Mouse (Mus musculus): ENCODE data around the gene Hand1. TPM values are rescaled to one million over a fixed set of nuclear protein-coding genes. Genes with fewer than 3 reads are reported as not detected.

Hand1 gene
- not detected for polyA plus RNA-seq (2015; fragmentation: Illumina TruSeq; extraction: RNeasy Lipid Tissue Mini Kit (QIAGEN cat#74804); ENCODE audit: insufficient read depth, low replicate concordance)

GRCm38 (mm10) chr11:57832552-57833201 is at the start of gene Hand1:
Gene Hand1 (minus strand): TSS chr11:57832818.

GRCm38 (mm10) chr11:57800971-57801765 is 31.4 kb downstream of the Hand1 start, which contains the start of gene Sap30l:
Gene Sap30l (plus strand): TSS chr11:57801637.

Other genes with a start within 250 kb of the Hand1 start
- 14.0 TPM for gene Galnt10, start 187.4 kb downstream of the Hand1 start, polyA plus RNA-seq (2015; fragmentation: Illumina TruSeq; extraction: RNeasy Lipid Tissue Mini Kit (QIAGEN cat#74804); ENCODE audit: insufficient read depth, low replicate concordance)
- 8.6 TPM for gene Sap30l, start 31.2 kb downstream of the Hand1 start, polyA plus RNA-seq (2015; fragmentation: Illumina TruSeq; extraction: RNeasy Lipid Tissue Mini Kit (QIAGEN cat#74804); ENCODE audit: insufficient read depth, low replicate concordance)
- gene Larp1, start 176.2 kb upstream of the Hand1 start, polyA plus RNA-seq (2015; fragmentation: Illumina TruSeq; extraction: RNeasy Lipid Tissue Mini Kit (QIAGEN cat#74804); ENCODE audit: insufficient read depth, low replicate concordance), result 47.9 TPM